Mouse (Mus musculus) hindbrain, postnatal 0 days (tissue): ENCODE data around the gene Pus7. TPM values are rescaled to one million over a fixed set of nuclear protein-coding genes. Genes with fewer than 3 reads are reported as not detected.

Experiments used
- ATAC-seq: fragments of 200-750 bp; cut with Nextera tagmentation; 2 replicates; pipeline ENCODE4 v1.8.0; 2017; ENCODE audit warnings: mild to moderate bottlenecking, moderate TSS enrichment, moderate library complexity
- DNase-seq: peaks from one replicate; pipeline ENCODE4 v3.0.0-alpha.2; 2015; ENCODE audit warnings: low spot score
- H3K27ac ChIP-seq: fragments of 300-500 bp; sonication (generic); 2 replicates; pipeline ENCODE4 v1.5.1; 2014; ENCODE audit warnings: mild to moderate bottlenecking
- H3K27me3 ChIP-seq: fragments of 300-500 bp; sonication (generic); 2 replicates; pipeline ENCODE4 v1.6.1; 2014; ENCODE audit warnings: low read length, mixed read lengths; ENCODE audit not compliant: insufficient read depth
- H3K36me3 ChIP-seq: fragments of 300-500 bp; sonication (generic); 2 replicates; pipeline ENCODE4 v1.6.1; 2014; ENCODE audit warnings: low read length, mixed read lengths; ENCODE audit not compliant: insufficient read depth
- H3K4me1 ChIP-seq: fragments of 300-500 bp; sonication (generic); 2 replicates; pipeline ENCODE4 v1.6.1; 2014; ENCODE audit warnings: antibody characterized with exemption, low read length, mixed read lengths; ENCODE audit not compliant: insufficient read depth
- H3K4me2 ChIP-seq: fragments of 300-500 bp; sonication (generic); 2 replicates; pipeline ENCODE4 v1.6.1; 2014; ENCODE audit warnings: low read depth, mild to moderate bottlenecking, low read length, moderate library complexity, mixed read lengths
- H3K4me3 ChIP-seq: fragments of 300-500 bp; sonication (generic); 2 replicates; pipeline ENCODE4 v1.5.1; 2014; ENCODE audit warnings: low read length
- H3K9ac ChIP-seq: fragments of 300-500 bp; sonication (generic); replicated peaks from 2 replicates; pipeline ENCODE4 v1.6.1; 2014; ENCODE audit warnings: mild to moderate bottlenecking, low read length, moderate library complexity, mixed read lengths
- H3K9me3 ChIP-seq: fragments of 300-500 bp; sonication (generic); 2 replicates; pipeline ENCODE4 v1.6.1; 2016; ENCODE audit warnings: low read length, mixed read lengths
- CTCF ChIP-seq: IDR thresholded peaks from 2 replicates; pipeline ENCODE4 v1.5.1; 2016; ENCODE audit warnings: antibody characterized with exemption, control low read depth, low read depth
- WGBS: fragments of 180-500 bp; shearing (Covaris S2); extraction: QIAGEN DNeasy Blood & Tissue Kit; methylation state at CpG from one replicate; pipeline ENCODE4 v1.1.7; 2014; 5-methylcytosine and 5-hydroxymethylcytosine counted together
- polyA plus RNA-seq: library from polyadenylated mRNA; unstranded; fragments of >200 nt; fragmentation: Nextera tagmentation; extraction: Ambion mirVana; gene quantifications from 2 replicates; pipeline ENCODE4 v1.2.1, GENCODE M21; 2015
- total RNA-seq: library from RNA; depleted of rRNA; stranded (reverse); fragments of >200 nt; gene quantifications from 2 replicates; pipeline ENCODE4 v1.2.3, GENCODE M21; 2014

Gene Pus7
- total and polyA plus RNA-seq, 2 experiments from 2014 or later = 8.7 to 14.4 TPM

DNA sequence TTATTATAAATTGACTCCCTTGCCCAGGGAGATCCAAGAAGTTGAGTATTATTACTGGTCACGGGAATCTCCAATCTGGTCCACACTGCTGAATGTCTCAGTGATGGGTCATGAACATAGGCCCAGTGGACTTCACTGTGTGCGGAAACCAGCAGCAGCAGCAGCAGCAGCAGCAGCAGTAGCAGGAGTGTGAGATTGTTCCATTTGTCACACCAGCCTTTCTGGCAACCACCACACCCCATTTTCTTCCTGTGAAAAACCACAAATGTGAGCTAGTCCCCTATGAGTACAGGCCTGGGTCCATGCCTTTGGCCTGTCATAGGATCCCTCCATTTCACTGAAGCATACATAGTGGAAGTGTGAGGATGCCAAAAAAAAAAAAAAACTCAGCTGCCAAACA lies 61.6 kb downstream of the Pus7 start:
- no peaks in the 10 kb centered on the region for H3K27me3 ChIP-seq
- DNase-seq (no peak), ATAC-seq (no peak)
- 96% methylated on average over 2 of the region's 2 CpGs for WGBS
- H3K9ac ChIP-seq = no peak overlapping the region
- no peaks in the 10 kb centered on the region for H3K4me1 ChIP-seq
- no peak overlapping the region for H3K4me2 ChIP-seq
- H3K36me3 ChIP-seq = no peaks in the 10 kb centered on the region
- H3K27ac ChIP-seq = no peak overlapping the region
- TF ChIP-seq CTCF = no peak
- H3K9me3 ChIP-seq = no peaks in the 10 kb centered on the region
- no peak overlapping the region for H3K4me3 ChIP-seq

DNA sequence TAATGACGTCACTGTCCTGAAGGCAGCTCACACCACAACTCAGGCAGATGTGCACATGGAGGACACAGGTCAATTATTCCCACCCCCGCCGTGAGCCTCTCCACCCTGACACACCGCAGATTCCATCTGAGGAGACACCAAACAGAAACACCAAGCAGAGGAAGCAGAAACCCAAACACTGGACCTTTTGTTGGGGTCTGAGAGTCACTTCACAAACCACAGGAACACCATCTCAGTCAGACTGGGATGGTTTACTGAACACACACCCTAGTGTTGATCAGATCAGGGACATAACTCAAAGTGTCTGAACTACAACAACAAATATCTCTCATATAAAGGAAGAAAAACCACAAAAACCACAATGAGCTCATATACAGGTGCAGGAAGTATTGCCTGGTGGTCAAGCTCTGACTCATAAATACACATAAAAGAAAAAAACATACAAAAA lies 64.6 kb downstream of the Pus7 start:
- no peak for TF ChIP-seq CTCF
- 82% methylated on average over 4 of the region's 4 CpGs for WGBS
- no peak overlapping the region for H3K4me3 ChIP-seq
- no peak overlapping the region for H3K4me2 ChIP-seq
- no peaks in the 10 kb centered on the region for H3K4me1 ChIP-seq
- DNase-seq (no peak), ATAC-seq (no peak)
- H3K9ac ChIP-seq = no peak overlapping the region
- H3K27me3 ChIP-seq = no peaks in the 10 kb centered on the region
- H3K9me3 ChIP-seq = no peaks in the 10 kb centered on the region
- no peaks in the 10 kb centered on the region for H3K36me3 ChIP-seq
- no peak overlapping the region for H3K27ac ChIP-seq

DNA sequence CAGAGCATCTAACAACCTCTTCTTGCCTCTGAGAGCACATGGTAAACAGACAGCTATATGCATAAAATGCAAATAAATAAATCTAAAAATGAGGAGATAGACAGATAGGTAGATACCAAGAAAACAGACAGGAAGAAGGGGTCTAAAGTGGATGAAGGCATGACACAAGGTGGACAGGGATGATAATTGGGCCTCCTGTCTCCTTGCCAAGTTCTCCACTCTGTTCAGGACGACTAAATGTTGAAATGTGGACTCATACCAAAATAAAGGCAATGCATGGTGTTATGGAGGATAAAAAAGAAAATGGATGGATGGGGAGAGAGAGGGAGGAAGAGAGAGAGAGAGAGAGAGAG lies 65.4 kb downstream of the Pus7 start:
- H3K9me3 ChIP-seq = no peaks in the 10 kb centered on the region
- no peak overlapping the region for H3K9ac ChIP-seq
- WGBS = 68% methylated on average over 1 of the region's 1 CpGs
- ATAC-seq (no peak), DNase-seq (no peak)
- no peaks in the 10 kb centered on the region for H3K27me3 ChIP-seq
- H3K4me1 ChIP-seq = no peaks in the 10 kb centered on the region
- H3K36me3 ChIP-seq = no peaks in the 10 kb centered on the region
- H3K27ac ChIP-seq = no peak overlapping the region
- no peak for TF ChIP-seq CTCF
- no peak overlapping the region for H3K4me2 ChIP-seq
- H3K4me3 ChIP-seq = no peak overlapping the region

DNA sequence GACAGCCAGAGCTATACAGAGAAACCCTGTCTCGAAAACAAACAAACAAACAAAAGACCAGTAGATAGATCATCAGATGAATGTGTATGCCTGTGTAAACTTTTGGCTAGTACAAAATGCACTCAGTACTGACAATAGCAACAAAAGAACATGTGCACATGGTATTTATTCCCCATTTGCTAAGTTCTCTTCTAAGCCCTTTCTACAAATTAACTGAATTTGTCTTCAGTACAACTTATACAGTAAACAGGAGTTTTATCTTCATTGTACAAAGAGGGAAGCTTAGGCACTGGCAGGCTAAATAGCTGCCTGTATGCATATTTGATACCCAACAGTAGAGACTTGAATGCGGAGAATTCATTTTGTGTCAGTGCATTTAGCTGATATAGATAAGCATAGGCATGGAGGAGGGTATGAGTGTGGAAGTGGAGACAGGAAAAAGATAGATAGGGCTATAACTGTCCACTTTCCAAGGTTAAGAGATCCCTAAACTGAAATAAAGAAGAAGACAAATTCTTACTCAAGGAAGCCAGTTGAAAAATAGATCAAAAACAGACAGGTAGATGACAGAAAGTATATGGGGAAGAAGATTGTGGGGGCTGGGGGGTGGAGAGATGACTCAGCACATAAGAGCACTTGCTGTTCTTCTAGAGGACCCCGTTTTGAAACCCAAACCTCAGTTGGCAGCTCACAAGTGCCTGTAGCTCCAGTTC lies 65.9 kb downstream of the Pus7 start:
- H3K27me3 ChIP-seq = no peaks in the 10 kb centered on the region
- H3K9me3 ChIP-seq = no peaks in the 10 kb centered on the region
- no peak for TF ChIP-seq CTCF
- no peak for ATAC-seq
- H3K4me2 ChIP-seq = no peak overlapping the region
- 75% methylated on average over 3 of the region's 3 CpGs for WGBS
- no peak overlapping the region for H3K4me3 ChIP-seq
- no peaks in the 10 kb centered on the region for H3K4me1 ChIP-seq
- no peak overlapping the region for H3K27ac ChIP-seq
- H3K9ac ChIP-seq = no peak overlapping the region
- DNase-seq = no peak
- H3K36me3 ChIP-seq = no peaks in the 10 kb centered on the region

DNA sequence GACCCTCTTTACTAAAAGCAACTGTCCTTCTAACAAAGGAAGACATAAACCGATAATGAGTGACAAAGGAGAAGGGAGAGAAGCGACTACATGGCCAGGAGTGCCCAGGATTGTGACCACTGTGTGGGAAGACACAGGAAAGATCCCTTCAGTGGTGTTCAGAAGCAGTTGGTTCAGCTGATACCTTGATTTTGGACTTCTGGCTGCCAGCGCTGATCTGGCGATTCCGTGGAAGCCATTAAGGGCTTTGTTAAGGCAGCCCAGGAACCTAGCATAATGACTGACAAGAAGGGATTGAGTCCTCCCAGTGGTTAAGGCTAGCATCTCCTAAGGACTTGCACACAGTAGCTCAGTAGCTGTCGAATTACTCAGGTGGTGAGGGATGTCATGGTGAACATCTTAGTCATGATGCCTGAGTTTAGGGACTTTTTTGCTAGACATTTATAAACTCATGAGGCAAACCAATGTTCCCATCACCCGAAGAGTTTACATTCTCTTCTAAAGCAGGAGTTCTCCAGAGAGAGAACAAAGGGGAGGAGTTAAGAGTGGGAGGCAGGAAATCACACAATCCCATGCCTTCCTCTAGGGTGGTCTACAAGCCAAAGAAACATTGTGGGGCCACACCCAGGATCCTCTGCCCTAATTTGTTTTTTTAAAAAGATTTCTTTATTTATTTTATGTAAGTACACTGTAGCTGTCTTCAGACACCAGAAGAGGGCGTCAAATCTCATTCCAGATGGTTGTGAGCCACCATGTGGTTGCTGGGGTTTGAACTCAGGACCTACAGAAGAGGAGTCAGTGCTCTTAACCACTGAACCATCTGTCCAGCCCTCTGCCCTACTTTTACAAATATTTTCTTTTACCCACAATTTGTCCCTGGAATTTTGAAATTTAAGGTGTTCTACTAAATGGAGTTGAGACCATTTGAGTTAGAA lies 69.8 kb downstream of the Pus7 start:
- H3K27me3 ChIP-seq = no peaks in the 10 kb centered on the region
- WGBS = 85% methylated on average over 8 of the region's 8 CpGs
- H3K27ac ChIP-seq = no peak overlapping the region
- H3K36me3 ChIP-seq = no peaks in the 10 kb centered on the region
- TF ChIP-seq CTCF = no peak
- DNase-seq (no peak), ATAC-seq (no peak)
- H3K4me1 ChIP-seq = no peaks in the 10 kb centered on the region
- no peak overlapping the region for H3K9ac ChIP-seq
- H3K9me3 ChIP-seq = no peaks in the 10 kb centered on the region
- H3K4me2 ChIP-seq = no peak overlapping the region
- no peak overlapping the region for H3K4me3 ChIP-seq

DNA sequence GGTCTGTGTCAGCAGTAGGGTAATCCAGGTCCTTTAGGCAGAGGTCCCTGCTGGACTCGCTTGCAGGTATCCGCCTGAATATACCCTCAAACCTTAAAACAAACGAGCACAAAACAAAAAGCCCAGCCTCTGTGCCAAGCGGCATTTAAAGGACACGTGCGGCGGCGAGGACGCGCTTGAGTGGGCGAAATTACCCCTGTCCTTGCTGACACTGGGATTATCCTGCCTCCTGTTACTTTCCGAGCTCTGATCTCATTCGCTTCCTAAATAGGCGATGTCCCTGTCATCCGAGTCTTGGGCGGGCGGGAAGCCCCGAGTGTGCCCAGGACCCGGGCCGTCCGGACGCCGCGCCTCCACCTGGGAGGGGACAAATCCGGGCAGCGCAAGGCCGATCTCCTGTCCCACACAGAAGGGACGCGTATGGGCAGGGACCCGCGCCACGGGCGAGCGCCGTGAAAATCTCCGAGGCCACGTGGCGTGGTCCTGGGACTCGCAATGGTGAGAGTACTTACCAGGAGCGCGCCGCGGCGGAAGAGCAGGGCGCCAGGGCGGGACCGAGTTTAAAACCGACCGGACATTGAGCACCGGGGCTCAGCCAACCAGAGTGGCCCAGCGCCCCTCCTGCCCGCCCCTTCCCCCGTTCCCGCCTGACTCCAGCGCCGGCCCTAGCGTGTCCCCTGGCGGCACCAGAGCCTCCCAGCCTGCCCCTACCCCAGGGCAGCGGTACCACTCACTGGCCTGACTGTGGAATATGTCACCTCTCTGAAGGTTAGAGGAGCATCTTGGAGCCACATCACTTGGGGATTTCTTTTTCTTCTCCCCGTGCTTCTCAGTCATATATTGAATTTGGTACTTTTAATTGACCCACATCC lies 71.1 kb downstream of the Pus7 start:
- H3K36me3 ChIP-seq = no peaks in the 10 kb centered on the region
- peak; percentile 73 for DNase-seq
- peak; percentile 97 for ATAC-seq
- no peaks in the 10 kb centered on the region for H3K4me1 ChIP-seq
- H3K4me3 ChIP-seq = peak overlapping the region; percentile 69
- no peaks in the 10 kb centered on the region for H3K27me3 ChIP-seq
- TF ChIP-seq CTCF = peak; percentile 61
- H3K4me2 ChIP-seq = peak overlapping the region; percentile 77
- H3K9ac ChIP-seq = peak overlapping the region; percentile 51
- no peaks in the 10 kb centered on the region for H3K9me3 ChIP-seq
- 4% methylated on average over 55 of the region's 60 CpGs for WGBS
- H3K27ac ChIP-seq = peak overlapping the region; percentile 45; the same call in 1 of the 2 replicates
